Mouse (Mus musculus): ENCODE measurements around the gene Zfp454. TPM values are rescaled to one million over a fixed set of nuclear protein-coding genes. Genes with fewer than 3 reads are reported as not detected.

Gene Zfp454
- polyA plus RNA-seq, 1 experiment from 2014 or later, result 10.8 TPM

Other genes with a start within 250 kb of the Zfp454 start
- 45.5 and 55.0 TPM in 2 replicates for gene Zfp354c, start 59.9 kb downstream of the Zfp454 start, polyA plus RNA-seq (2015; fragmentation: Nextera tagmentation; extraction: Ambion mirVana)
- 1.6 and 2.1 TPM in 2 replicates for gene Zfp879, start 46.1 kb downstream of the Zfp454 start, polyA plus RNA-seq (2015; fragmentation: Nextera tagmentation; extraction: Ambion mirVana)
- 0.04 TPM in 1 of 2 replicates, not detected in the other for gene Grm6, start 37.0 kb downstream of the Zfp454 start, polyA plus RNA-seq (2015; fragmentation: Nextera tagmentation; extraction: Ambion mirVana)
- gene Zfp2, start 28.5 kb upstream of the Zfp454 start, polyA plus RNA-seq (2015; fragmentation: Nextera tagmentation; extraction: Ambion mirVana), result 41.3 and 42.6 TPM in 2 replicates
- 4.7 and 4.9 TPM in 2 replicates for gene Zfp354b, start 44.0 kb upstream of the Zfp454 start, polyA plus RNA-seq (2015; fragmentation: Nextera tagmentation; extraction: Ambion mirVana)
- gene 4933414I15Rik, start 56.1 kb upstream of the Zfp454 start, polyA plus RNA-seq (2015; fragmentation: Nextera tagmentation; extraction: Ambion mirVana), result not detected in 2 replicates
- not detected in 2 replicates for gene Prop1, start 66.1 kb upstream of the Zfp454 start, polyA plus RNA-seq (2015; fragmentation: Nextera tagmentation; extraction: Ambion mirVana)
- not detected in 2 replicates for gene Olfr1378, start 78.9 kb upstream of the Zfp454 start, polyA plus RNA-seq (2015; fragmentation: Nextera tagmentation; extraction: Ambion mirVana)
- not detected in 2 replicates for gene Olfr1377, start 94.3 kb upstream of the Zfp454 start, polyA plus RNA-seq (2015; fragmentation: Nextera tagmentation; extraction: Ambion mirVana)
- not detected in 2 replicates for gene Olfr51, start 115.9 kb upstream of the Zfp454 start, polyA plus RNA-seq (2015; fragmentation: Nextera tagmentation; extraction: Ambion mirVana)
- not detected in 2 replicates for gene Olfr54, start 126.6 kb upstream of the Zfp454 start, polyA plus RNA-seq (2015; fragmentation: Nextera tagmentation; extraction: Ambion mirVana)
- gene Olfr1375, start 160.5 kb upstream of the Zfp454 start, polyA plus RNA-seq (2015; fragmentation: Nextera tagmentation; extraction: Ambion mirVana), result not detected in 2 replicates
- 13.2 TPM in 2 replicates for gene Zfp354a, start 171.6 kb upstream of the Zfp454 start, polyA plus RNA-seq (2015; fragmentation: Nextera tagmentation; extraction: Ambion mirVana)